Mouse (Mus musculus): ENCODE measurements around the gene Max.

DNA sequence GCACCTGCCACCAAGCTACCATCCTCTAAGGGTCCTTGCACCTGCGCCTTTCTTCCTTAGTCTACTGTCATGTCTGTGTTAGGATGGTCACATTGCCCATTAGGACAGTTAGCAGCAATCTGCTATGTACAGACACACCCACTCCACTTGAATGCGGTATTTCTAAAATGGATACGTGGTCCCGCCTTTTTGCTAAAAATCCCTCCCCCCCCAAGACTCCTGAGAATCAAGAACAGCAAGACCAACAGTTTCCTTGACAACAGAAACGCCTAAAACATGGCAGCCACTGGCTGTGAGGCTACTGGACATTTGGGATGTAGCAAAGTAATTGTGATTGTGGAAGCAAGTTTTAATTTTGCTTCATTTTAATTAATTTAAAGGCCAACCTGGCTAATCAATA lies 32.8 kb upstream of the Max start:
- no peak for TF ChIP-seq NRF1 (IDR thresholded peaks at IDR 0.05; ENCODE audit: insufficient read depth, low read depth, low read length, poor library complexity, severe bottlenecking)
- no peak for TF ChIP-seq GABPA (IDR thresholded peaks at IDR 0.05; ENCODE audit: low read depth, low read length)
- TF ChIP-seq CTCF (IDR thresholded peaks at IDR 0.05 in 2 of 3, conservative IDR thresholded peaks at IDR 0.05 in 1 of 3; ENCODE audit: control insufficient read depth in 1 of 3, insufficient read depth in 1 of 3, low read depth in 2 of 3, low read length in 3 of 3, poor library complexity in 1 of 3, severe bottlenecking in 1 of 3) = no peak
- no peak for TF ChIP-seq MYC (IDR thresholded peaks at IDR 0.05; ENCODE audit: low read depth, low read length)
- TF ChIP-seq JUND (IDR thresholded peaks at IDR 0.05; ENCODE audit: low read depth, low read length) = no peak
- no peak for TF ChIP-seq MAX (IDR thresholded peaks at IDR 0.05; ENCODE audit: low read length)

Measured in MEL (cell line).